Mouse (Mus musculus) forebrain, embryonic 12.5 days (tissue): ENCODE data around the gene Susd2. TPM values are rescaled to one million over a fixed set of nuclear protein-coding genes. Genes with fewer than 3 reads are reported as not detected.

Source experiments
- ATAC-seq: fragments of 200-750 bp; cut with Nextera tagmentation; 2 replicates; pipeline ENCODE4 v1.8.0; 2017; ENCODE audit warnings: moderate TSS enrichment; ENCODE audit not compliant: low FRiP score
- H3K27ac ChIP-seq: fragments of 300-500 bp; sonication (generic); 2 replicates; pipeline ENCODE4 v1.5.1; 2016; ENCODE audit warnings: mild to moderate bottlenecking
- H3K27me3 ChIP-seq: fragments of 300-500 bp; sonication (generic); 2 replicates; pipeline ENCODE4 v1.6.1; 2016; ENCODE audit warnings: mild to moderate bottlenecking
- H3K36me3 ChIP-seq: fragments of 300-500 bp; sonication (generic); replicated peaks from 2 replicates; pipeline ENCODE4 v1.6.1; 2016; ENCODE audit warnings: mild to moderate bottlenecking
- H3K4me1 ChIP-seq: fragments of 300-500 bp; sonication (generic); 2 replicates; pipeline ENCODE4 v1.6.1; 2016
- H3K4me2 ChIP-seq: fragments of 300-500 bp; sonication (generic); 2 replicates; pipeline ENCODE4 v1.6.1; 2016; ENCODE audit warnings: mild to moderate bottlenecking, moderate library complexity
- H3K4me3 ChIP-seq: fragments of 300-500 bp; sonication (generic); replicated peaks from 2 replicates; pipeline ENCODE4 v1.5.1; 2016; ENCODE audit warnings: mild to moderate bottlenecking
- H3K9ac ChIP-seq: fragments of 300-500 bp; sonication (generic); 2 replicates; pipeline ENCODE4 v1.6.1; 2016; ENCODE audit warnings: mild to moderate bottlenecking
- H3K9me3 ChIP-seq: fragments of 300-500 bp; sonication (generic); 2 replicates; pipeline ENCODE4 v1.6.1; 2016
- WGBS: fragments of 180-500 bp; shearing (Covaris S2); methylation state at CpG from one replicate; pipeline ENCODE4 v1.1.7; 2016; 5-methylcytosine and 5-hydroxymethylcytosine counted together
- polyA plus RNA-seq: library from polyadenylated mRNA; unstranded; fragments of >200 nt; fragmentation: Nextera tagmentation; extraction: Ambion mirVana; gene quantifications from 2 replicates; pipeline ENCODE4 v1.2.1, GENCODE M21; 2016

Susd2 gene
- polyA plus RNA-seq, 1 experiment from 2014 or later, result 1.6 TPM

- H3K4me2 ChIP-seq, result no peak overlapping the region
- no peak overlapping the region for H3K9ac ChIP-seq
- ATAC-seq, result no peak
- H3K36me3 ChIP-seq, result no peaks in the 10 kb centered on the region
- no peaks in the 10 kb centered on the region for H3K9me3 ChIP-seq
- no peak overlapping the region for H3K27ac ChIP-seq
- no peaks in the 10 kb centered on the region for H3K4me1 ChIP-seq
- H3K27me3 ChIP-seq, result no peaks in the 10 kb centered on the region
- 68% methylated on average over 14 of the region's 14 CpGs for WGBS
- no peak overlapping the region for H3K4me3 ChIP-seq
These were observed 8.7 kb downstream of the Susd2 start for GRCm38 (mm10) chr10:75635019-75635692.

GRCm38 (mm10) chr10:75634610-75635009 is 9.2 kb downstream of the Susd2 start:
- Histone ChIP-seq H3K4me2 (no peak overlapping the region), H3K4me3 (no peak overlapping the region), H3K9me3 (no peaks in the 10 kb centered on the region), H3K27me3 (no peaks in the 10 kb centered on the region), H3K36me3 (no peaks in the 10 kb centered on the region), H3K27ac (no peak overlapping the region), H3K9ac (no peak overlapping the region), H3K4me1 (no peaks in the 10 kb centered on the region)
- ATAC-seq, result no peak
- 93% methylated on average over 8 of the region's 8 CpGs for WGBS

GRCm38 (mm10) chr10:75633576-75634139 is 10.2 kb downstream of the Susd2 start:
- Histone ChIP-seq H3K9me3 (no peaks in the 10 kb centered on the region), H3K27ac (no peak overlapping the region), H3K4me1 (no peaks in the 10 kb centered on the region), H3K4me3 (no peak overlapping the region), H3K9ac (no peak overlapping the region), H3K27me3 (no peaks in the 10 kb centered on the region), H3K4me2 (no peak overlapping the region), H3K36me3 (no peaks in the 10 kb centered on the region)
- WGBS, result 82% methylated on average over 11 of the region's 14 CpGs
- no peak for ATAC-seq

- no peak for ATAC-seq
These were observed 10.8 kb downstream of the Susd2 start for GRCm38 (mm10) chr10:75633048-75633447.

DNA sequence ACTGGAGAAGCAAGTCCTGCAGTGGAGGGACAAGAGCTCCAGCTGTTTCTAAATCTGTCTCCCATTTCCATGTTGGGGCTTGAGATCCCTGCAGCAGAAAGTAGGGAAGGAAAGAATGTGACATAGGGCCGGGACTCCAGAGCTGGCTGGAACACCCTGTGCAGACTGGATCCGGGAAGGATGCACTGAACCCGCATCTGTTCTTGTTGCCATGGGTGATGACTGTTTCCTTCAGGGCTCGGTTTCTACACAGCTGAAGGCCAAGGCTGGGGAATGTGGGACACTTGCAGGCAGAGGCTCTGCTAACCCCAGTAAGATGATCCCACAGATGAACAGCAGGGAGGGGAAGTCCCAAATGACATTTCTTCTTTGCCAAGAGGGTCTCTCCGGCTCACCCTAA is 11.2 kb downstream of the Susd2 start:
- Histone ChIP-seq H3K9me3 (no peaks in the 10 kb centered on the region), H3K4me1 (no peaks in the 10 kb centered on the region), H3K36me3 (no peaks in the 10 kb centered on the region), H3K27me3 (no peaks in the 10 kb centered on the region), H3K4me2 (no peak overlapping the region), H3K9ac (no peak overlapping the region), H3K27ac (no peak overlapping the region), H3K4me3 (no peak overlapping the region)
- 85% methylated on average over 5 of the region's 5 CpGs for WGBS
- no peak for ATAC-seq

More at GRCm38 (mm10) chr10:75633048-75633447, 10.8 kb downstream of the Susd2 start:
- H3K9ac ChIP-seq, result no peak overlapping the region
- no peaks in the 10 kb centered on the region for H3K27me3 ChIP-seq
- 88% methylated on average over 5 of the region's 5 CpGs for WGBS
- H3K9me3 ChIP-seq, result no peaks in the 10 kb centered on the region
- no peaks in the 10 kb centered on the region for H3K36me3 ChIP-seq
- no peaks in the 10 kb centered on the region for H3K4me1 ChIP-seq
- H3K4me3 ChIP-seq, result no peak overlapping the region
- no peak overlapping the region for H3K4me2 ChIP-seq
- no peak overlapping the region for H3K27ac ChIP-seq

DNA sequence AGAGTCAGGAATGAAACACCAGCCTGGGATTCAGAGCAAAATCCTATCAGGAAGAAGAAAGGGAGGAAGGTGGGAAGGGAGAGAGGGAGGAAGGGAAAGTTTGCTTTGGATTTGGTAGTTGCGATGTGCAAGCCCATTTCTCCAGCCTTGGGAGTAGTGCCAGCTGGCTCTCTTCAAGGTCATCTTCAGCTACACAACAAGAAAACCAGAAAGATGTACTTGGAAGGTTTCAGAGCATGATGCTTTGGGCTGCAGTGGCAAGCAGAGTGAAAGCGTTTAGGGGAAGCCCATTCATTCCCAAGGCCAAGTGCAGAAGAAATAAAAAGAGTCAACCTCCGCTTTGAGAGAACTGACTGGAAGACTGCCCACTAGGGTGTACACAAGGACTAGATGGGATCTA is 16.3 kb downstream of the Susd2 start:
- WGBS, result 78% methylated on average over 3 of the region's 3 CpGs
- no peaks in the 10 kb centered on the region for H3K36me3 ChIP-seq
- H3K4me1 ChIP-seq, result no peaks in the 10 kb centered on the region
- H3K9me3 ChIP-seq, result no peaks in the 10 kb centered on the region
- H3K27ac ChIP-seq, result no peak overlapping the region
- H3K9ac ChIP-seq, result no peak overlapping the region
- ATAC-seq, result no peak
- H3K4me2 ChIP-seq, result no peak overlapping the region
- no peak overlapping the region for H3K4me3 ChIP-seq
- H3K27me3 ChIP-seq, result no peaks in the 10 kb centered on the region

DNA sequence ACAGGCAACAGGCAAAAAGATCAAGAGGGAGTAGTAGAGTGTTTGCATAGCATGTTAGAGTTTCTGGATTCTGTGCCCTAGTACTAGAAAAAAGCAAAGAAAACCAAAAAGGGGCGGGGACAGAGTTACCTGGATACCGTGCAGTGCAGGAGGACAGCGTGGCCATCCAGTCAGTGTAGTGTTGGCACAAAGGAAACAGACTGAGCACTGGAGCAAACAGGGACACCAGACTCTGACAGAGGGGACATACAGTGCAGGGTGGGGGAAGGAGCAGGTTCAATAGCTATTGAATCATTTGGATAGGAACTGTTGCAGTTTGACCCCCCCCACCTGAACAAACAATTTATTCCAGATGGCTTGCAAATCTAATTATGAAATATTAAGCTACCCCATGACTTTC is 16.8 kb downstream of the Susd2 start:
- Histone ChIP-seq H3K4me3 (no peak overlapping the region), H3K27ac (no peak overlapping the region), H3K4me2 (no peak overlapping the region), H3K36me3 (no peaks in the 10 kb centered on the region), H3K27me3 (no peaks in the 10 kb centered on the region), H3K4me1 (no peaks in the 10 kb centered on the region), H3K9me3 (no peaks in the 10 kb centered on the region), H3K9ac (no peak overlapping the region)
- 84% methylated on average over 3 of the region's 3 CpGs for WGBS
- ATAC-seq, result no peak

- H3K4me3 ChIP-seq, result no peak overlapping the region
- WGBS, result 67% methylated on average over 6 of the region's 6 CpGs
- H3K9me3 ChIP-seq, result no peaks in the 10 kb centered on the region
- no peak overlapping the region for H3K9ac ChIP-seq
- H3K36me3 ChIP-seq, result no peaks in the 10 kb centered on the region
- no peak overlapping the region for H3K27ac ChIP-seq
- H3K4me1 ChIP-seq, result no peaks in the 10 kb centered on the region
- no peak overlapping the region for H3K4me2 ChIP-seq
- no peaks in the 10 kb centered on the region for H3K27me3 ChIP-seq
- no peak for ATAC-seq
These were observed 17.9 kb downstream of the Susd2 start for GRCm38 (mm10) chr10:75625920-75626319.

- Histone ChIP-seq H3K27ac (no peak overlapping the region), H3K9ac (no peak overlapping the region), H3K4me3 (no peak overlapping the region), H3K36me3 (no peaks in the 10 kb centered on the region), H3K9me3 (no peaks in the 10 kb centered on the region), H3K4me2 (no peak overlapping the region), H3K4me1 (no peaks in the 10 kb centered on the region), H3K27me3 (no peaks in the 10 kb centered on the region)
- ATAC-seq, result no peak
- 51% methylated on average over 3 of the region's 3 CpGs for WGBS
These were observed 23.0 kb downstream of the Susd2 start for GRCm38 (mm10) chr10:75620818-75621217.

GRCm38 (mm10) chr10:75616044-75616443 is 27.8 kb downstream of the Susd2 start:
- no peak overlapping the region for H3K4me3 ChIP-seq
- ATAC-seq, result no peak
- no peaks in the 10 kb centered on the region for H3K9me3 ChIP-seq
- no peaks in the 10 kb centered on the region for H3K27me3 ChIP-seq
- 94% methylated on average over 4 of the region's 4 CpGs for WGBS
- no peak overlapping the region for H3K4me2 ChIP-seq
- H3K4me1 ChIP-seq, result no peaks in the 10 kb centered on the region
- no peaks in the 10 kb centered on the region for H3K36me3 ChIP-seq
- no peak overlapping the region for H3K9ac ChIP-seq
- no peak overlapping the region for H3K27ac ChIP-seq

DNA sequence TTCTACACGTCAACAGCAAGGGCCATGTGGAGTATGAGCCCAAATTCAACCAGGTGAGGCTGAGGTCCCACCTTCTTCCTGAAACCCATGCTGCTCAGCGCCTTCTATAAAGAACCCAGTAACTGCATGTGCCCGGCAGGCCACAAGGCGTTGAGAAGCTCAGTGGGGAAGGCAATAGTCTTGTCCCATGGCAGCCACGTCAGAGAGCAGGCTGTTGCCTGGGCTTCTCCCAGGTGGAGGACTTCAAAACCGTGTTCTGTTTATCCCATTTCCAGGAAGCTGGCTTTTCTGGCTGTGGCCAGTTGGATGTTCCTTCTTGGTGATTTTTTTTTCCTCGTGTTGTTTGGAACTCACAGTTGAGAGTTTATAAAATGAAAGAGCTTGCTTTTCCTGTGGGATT is 33.3 kb downstream of the Susd2 start:
- Histone ChIP-seq H3K9ac (no peak overlapping the region), H3K4me3 (no peak overlapping the region), H3K27me3 (no peaks in the 10 kb centered on the region), H3K27ac (no peak overlapping the region), H3K4me2 (no peak overlapping the region), H3K4me1 (no peaks in the 10 kb centered on the region), H3K36me3 (no peaks in the 10 kb centered on the region), H3K9me3 (no peaks in the 10 kb centered on the region)
- 63% methylated on average over 7 of the region's 7 CpGs for whole genome bisulfite sequencing
- ATAC-seq, result no peak

DNA sequence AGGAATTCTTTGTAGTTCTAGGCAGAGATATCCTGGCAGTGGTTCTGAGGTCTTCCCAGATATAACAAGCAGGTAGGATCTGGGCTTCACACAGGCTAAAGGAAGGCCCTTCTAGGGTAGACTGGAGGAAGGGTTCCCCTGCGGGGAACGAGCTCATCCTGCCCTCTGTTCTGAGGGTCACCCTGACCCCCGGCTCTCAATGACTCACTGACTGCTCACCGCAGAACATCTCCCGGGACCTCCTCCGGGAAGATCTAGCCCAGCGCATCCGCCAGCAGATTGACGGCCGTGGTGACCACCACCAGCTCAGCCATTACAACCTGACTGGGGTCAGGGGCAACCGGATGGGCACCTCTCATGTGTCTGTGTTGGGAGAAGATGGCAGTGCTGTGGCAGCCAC is 34.8 kb downstream of the Susd2 start:
- Histone ChIP-seq H3K4me2 (no peak overlapping the region), H3K27ac (no peak overlapping the region), H3K36me3 (no peaks in the 10 kb centered on the region), H3K4me1 (no peaks in the 10 kb centered on the region), H3K4me3 (no peak overlapping the region), H3K9me3 (no peaks in the 10 kb centered on the region), H3K27me3 (no peaks in the 10 kb centered on the region), H3K9ac (no peak overlapping the region)
- no peak for ATAC-seq
- WGBS, result 89% methylated on average over 11 of the region's 11 CpGs

DNA sequence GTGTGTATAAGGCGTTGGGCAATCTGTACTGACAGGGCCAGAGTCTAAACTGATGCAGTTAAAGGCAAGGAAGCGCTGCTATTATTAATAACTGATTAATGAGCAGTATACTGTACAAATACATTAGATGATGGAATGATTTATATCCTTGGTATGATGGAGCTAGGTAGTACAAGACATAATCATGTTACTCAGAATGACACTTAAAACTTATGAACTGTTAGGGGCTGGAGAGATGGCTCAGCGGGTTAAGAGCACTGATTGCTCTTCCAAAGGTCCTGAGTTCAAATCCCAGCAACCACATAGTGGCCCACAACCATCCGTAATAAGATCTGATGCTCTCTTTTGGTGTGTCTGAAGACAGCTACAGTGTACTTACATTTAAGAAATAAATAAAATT is 36.6 kb downstream of the Susd2 start:
- ATAC-seq, result no peak
- Histone ChIP-seq H3K4me2 (no peak overlapping the region), H3K4me1 (no peaks in the 10 kb centered on the region), H3K27ac (no peak overlapping the region), H3K9ac (no peak overlapping the region), H3K27me3 (no peaks in the 10 kb centered on the region), H3K36me3 (no peaks in the 10 kb centered on the region), H3K9me3 (no peaks in the 10 kb centered on the region), H3K4me3 (no peak overlapping the region)
- WGBS, result 90% methylated on average over 4 of the region's 4 CpGs
